Comparison of ENCODE assay signal across 10 mouse cellular contexts in the genomic region with DNA sequence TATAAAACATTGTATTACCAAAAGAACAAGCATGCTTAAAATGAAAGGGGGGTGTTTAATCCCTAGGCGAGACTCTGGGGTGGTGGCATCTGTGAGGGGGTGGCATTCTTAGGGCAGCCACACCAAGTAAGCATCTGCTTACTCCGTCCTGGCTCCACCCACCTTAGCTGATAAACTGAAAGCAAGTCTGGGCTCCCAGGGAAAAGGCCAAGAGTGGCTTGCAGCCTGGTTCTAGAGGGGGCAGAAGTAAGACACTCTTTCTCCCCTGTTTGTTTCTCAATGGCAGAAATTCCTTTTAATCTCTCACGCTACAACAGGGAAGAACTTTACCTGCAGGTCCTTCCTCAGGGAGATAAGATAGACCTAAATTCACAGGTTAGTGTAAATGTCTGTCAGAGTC. TPM values are rescaled to one million over a fixed set of nuclear protein-coding genes. Genes with fewer than 3 reads are reported as not detected.
DNase-seq lines count a peak whose midpoint lies in the region; ATAC-seq and TF ChIP-seq lines count a peak whose summit lies in the region.
"Had no signal": no experiment of that assay in that cellular context is flagged by ENCODE, and none has a peak within 500 bp of the region (broad histone marks: within the 10 kb centered on the region; RNA-seq: fewer than 3 reads in every experiment).

No protein-coding gene starts in this region.

- H3K27me3 ChIP-seq in kidney, adult 2 months (replicated peaks; ENCODE audit: control insufficient read depth, insufficient read depth, low read length), result no peaks in the 10 kb centered on the region

- peak overlapping the region; percentile 50 for H3K27ac ChIP-seq in kidney, adult 2 months (ENCODE audit: insufficient read depth, low read depth, low read length)
- H3K27ac ChIP-seq: kidney, postnatal 0 days had no signal

- no peak for ATAC-seq in granulocyte monocyte progenitor cell, adult 5-6 weeks (replicated peaks; ENCODE audit: poor library complexity, severe bottlenecking)

- no peak for TF ChIP-seq POLR2A in kidney, adult 2 months (IDR thresholded peaks at IDR 0.05; ENCODE audit: low read depth, low read length)

- H3K36me3 ChIP-seq in kidney, adult 2 months (ENCODE audit: control insufficient read depth, insufficient read depth, low read length), result no peaks in the 10 kb centered on the region

- TF ChIP-seq CTCF in kidney, adult 2 months (conservative IDR thresholded peaks at IDR 0.05; ENCODE audit: insufficient read depth, insufficient read length, low read depth, low read length), result no peak

- H3K4me1 ChIP-seq in kidney, adult 2 months (ENCODE audit: control insufficient read depth, insufficient read depth, low read length), result no peaks in the 10 kb centered on the region

- H3K4me3 ChIP-seq in kidney, adult 2 months (ENCODE audit: insufficient read depth, low read depth, low read length), result no peak overlapping the region

- WGBS in kidney, adult 2 months, result 69% methylated on average over 3 of the region's 3 CpGs

- DNase-seq in kidney, adult 2 months, result peak; percentile 33
- DNase-seq in kidney, postnatal 4 days, result no peak
- peak; percentile 23 for DNase-seq in CD4-positive helper T cell, adult 2 months (ENCODE audit: low read depth, low spot score)
- peak; percentile 31 for DNase-seq in adrenal gland, postnatal 25 days
- DNase-seq in heart, postnatal 4 days, result peak; percentile 20
- DNase-seq in left cerebral cortex, adult 8-10 months (ENCODE audit: low spot score in 2 of 2), result no peak
- DNase-seq in lung, postnatal 25 days (ENCODE audit: low spot score), result no peak
- DNase-seq: lung, embryonic 14.5 days had no signal

RNA-seq across cellular contexts. Expression of a gene that starts 38.9 kb away (rescaled TPM):
- 26.0 and 26.1 TPM in 2 replicates for polyA plus RNA-seq in kidney, adult 2 months (2012; rRNA removed)
- 172 and 180 TPM in 2 replicates for total RNA-seq in adrenal gland, postnatal 25 days (2021)
- 10 to 100 TPM; 46.5 to 49.4 TPM for total RNA-seq in heart, postnatal 4 days (2021)
- total RNA-seq in left cerebral cortex, adult 8-10 months (2022), result 10 to 100 TPM; 46.1 to 69.6 (median 60.0) TPM
- 32.0 TPM in 2 replicates for total RNA-seq in granulocyte monocyte progenitor cell, adult 5-6 weeks (2014; fragmentation: Nextera tagmentation)
- total RNA-seq in granulocyte monocyte progenitor cell, adult 5-6 weeks (2017), result 15.6 and 27.1 TPM in 2 replicates

Comparison
In these comparisons a context has a peak if more than half of its experiments do, and no peak if none do; other contexts are left out.
1. DNase-seq: peak in kidney, adult 2 months (single experiment), CD4-positive helper T cell, adult 2 months (single experiment), adrenal gland, postnatal 25 days (single experiment) and heart, postnatal 4 days (single experiment); none in kidney, postnatal 4 days (0 of 2), left cerebral cortex, adult 8-10 months (0 of 2) and lung, postnatal 25 days (single experiment).